Mouse (Mus musculus) CD4-positive helper T cell, adult 2 months (primary cell): ENCODE results near the gene Fars2.
A peak's percentile ranks its signal among the peaks of the same experiment; 100 is the strongest.

Experiments used
- DNase-seq: peaks from one replicate; pipeline ENCODE4 v3.0.0-alpha.2; 2012; ENCODE audit warnings: low read depth, missing footprints, low spot score

Fars2 gene

GRCm38 (mm10) chr13:36576781-36577180 lies 459.6 kb downstream of the Fars2 start:
- DNase-seq, result no peak

- no peak for DNase-seq
Measured at GRCm38 (mm10) chr13:36577916-36578568, 460.8 kb downstream of the Fars2 start.

- DNase-seq, result no peak
Measured at GRCm38 (mm10) chr13:36578569-36579333, 461.5 kb downstream of the Fars2 start.

- no peak for DNase-seq
Measured at GRCm38 (mm10) chr13:36582406-36583070, 465.3 kb downstream of the Fars2 start.

GRCm38 (mm10) chr13:36583481-36584151 lies 466.4 kb downstream of the Fars2 start:
- no peak for DNase-seq

- DNase-seq, result no peak
Measured at GRCm38 (mm10) chr13:36584197-36584596, 467.0 kb downstream of the Fars2 start.

- DNase-seq, result no peak
Measured at GRCm38 (mm10) chr13:36589092-36589491, 471.9 kb downstream of the Fars2 start.

- DNase-seq, result no peak
Measured at GRCm38 (mm10) chr13:36592291-36592690, 475.1 kb downstream of the Fars2 start.

GRCm38 (mm10) chr13:36606717-36607116 lies 489.5 kb downstream of the Fars2 start:
- DNase-seq, result no peak

- DNase-seq, result no peak
Measured at GRCm38 (mm10) chr13:36607871-36608270, 490.7 kb downstream of the Fars2 start.

- DNase-seq, result no peak
Measured at GRCm38 (mm10) chr13:36610426-36610825, 493.2 kb downstream of the Fars2 start.

- DNase-seq, result no peak
Measured at GRCm38 (mm10) chr13:36612785-36613750, 495.9 kb downstream of the Fars2 start.

GRCm38 (mm10) chr13:36620498-36621332 lies 503.5 kb downstream of the Fars2 start:
- DNase-seq, result no peak

GRCm38 (mm10) chr13:36621333-36621659 lies 504.1 kb downstream of the Fars2 start:
- no peak for DNase-seq

GRCm38 (mm10) chr13:36623556-36623955 lies 506.3 kb downstream of the Fars2 start:
- DNase-seq, result no peak

GRCm38 (mm10) chr13:36629154-36629553 lies 511.9 kb downstream of the Fars2 start:
- DNase-seq, result no peak

GRCm38 (mm10) chr13:36648257-36648656 lies 531.0 kb downstream of the Fars2 start:
- no peak for DNase-seq

- DNase-seq, result peak; percentile 4
Measured at GRCm38 (mm10) chr13:36654251-36654650, 537.0 kb downstream of the Fars2 start.

GRCm38 (mm10) chr13:36679345-36679744 lies 562.1 kb downstream of the Fars2 start:
- DNase-seq, result no peak
